Mouse (Mus musculus): ENCODE measurements around the gene Enox1. TPM values are rescaled to one million over a fixed set of nuclear protein-coding genes. Genes with fewer than 3 reads are reported as not detected.
"Not testable (repeated sequence)": the region's sequence is repeated elsewhere in the genome, so short reads cannot be mapped to it uniquely, and the experiment has no call there.

The Enox1 gene
- polyA plus RNA-seq, 1 experiment: not detected

DNA sequence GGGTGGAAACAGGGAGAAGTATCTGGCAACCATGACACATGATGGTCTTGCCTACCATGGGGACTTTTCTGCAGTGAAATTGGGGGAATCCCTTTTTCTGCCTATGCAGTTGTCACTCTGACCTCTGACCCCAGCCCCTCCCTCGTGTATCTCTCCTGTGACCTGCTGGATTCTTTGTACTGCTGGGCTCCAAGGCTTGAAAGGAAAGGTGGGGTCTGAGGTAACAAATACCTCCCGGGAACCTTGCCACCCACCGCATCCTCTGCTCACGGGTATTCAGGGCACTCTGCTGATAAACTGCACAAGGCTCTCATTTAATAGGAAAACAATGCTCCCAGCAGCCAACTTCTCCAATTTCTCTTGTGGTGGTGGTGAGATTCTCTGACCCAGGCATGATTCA, 361.5 kb downstream of the Enox1 start:
- TF ChIP-seq TAL1 (IDR thresholded peaks at IDR 0.05; ENCODE audit: low read length): no peak
- TF ChIP-seq GATA1 (IDR thresholded peaks at IDR 0.05; ENCODE audit: low read length): no peak
- Histone ChIP-seq H3K27me3 (ENCODE audit: control insufficient read depth) (no peaks in the 10 kb centered on the region), H3K4me1 (ENCODE audit: control insufficient read depth) (no peaks in the 10 kb centered on the region), H3K4me3 (replicated peaks) (no peak overlapping the region), H3K9me3 (ENCODE audit: control insufficient read depth, low read length) (peaks cover 6% of the 10 kb centered on the region; the same call in 1 of the 2 replicates), H3K36me3 (ENCODE audit: control insufficient read depth) (no peaks in the 10 kb centered on the region)

DNA sequence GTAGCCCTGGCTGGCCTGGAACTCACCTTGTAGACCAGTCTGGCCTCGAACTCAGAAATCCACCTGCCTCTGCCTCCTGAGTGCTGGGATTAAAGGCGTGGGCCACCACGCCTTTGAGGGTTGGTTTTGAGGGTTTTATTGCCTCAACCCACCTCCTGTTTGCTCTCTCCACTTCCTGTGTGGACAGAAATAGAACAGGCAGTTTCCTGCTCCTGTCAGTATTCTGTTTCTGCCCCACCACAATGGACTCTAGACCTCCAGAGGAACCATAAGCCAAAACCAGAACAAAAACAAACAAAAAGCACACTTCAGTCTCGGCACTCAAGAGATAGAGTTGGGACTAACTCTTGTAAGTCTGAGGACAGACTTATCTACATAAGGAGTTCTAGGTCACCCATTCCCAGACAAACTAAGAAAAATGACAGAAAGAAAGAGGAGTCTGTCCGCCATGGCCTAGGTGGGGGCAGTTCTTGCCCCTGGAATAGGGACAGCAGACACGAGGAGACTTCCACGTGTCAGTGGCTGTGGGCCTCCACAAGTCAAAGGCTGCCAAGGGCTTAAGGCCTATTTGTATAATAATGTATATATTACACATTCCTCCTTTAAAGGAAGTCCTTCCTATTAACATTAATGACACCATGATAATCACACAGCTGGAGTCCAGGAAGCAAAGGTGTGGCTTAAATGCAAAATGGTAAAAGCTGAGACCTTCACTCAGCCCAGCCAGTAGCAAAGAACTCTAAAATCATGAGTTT, 362.6 kb downstream of the Enox1 start:
- Histone ChIP-seq H3K27me3 (ENCODE audit: control insufficient read depth) (no peaks in the 10 kb centered on the region), H3K36me3 (ENCODE audit: control insufficient read depth) (no peaks in the 10 kb centered on the region), H3K4me1 (ENCODE audit: control insufficient read depth) (no peaks in the 10 kb centered on the region), H3K4me3 (replicated peaks) (no peak overlapping the region), H3K9me3 (ENCODE audit: control insufficient read depth, low read length) (peaks cover 4% of the 10 kb centered on the region; the same call in 1 of the 2 replicates)
- TF ChIP-seq GATA1 (IDR thresholded peaks at IDR 0.05; ENCODE audit: low read length) (no peak), TAL1 (IDR thresholded peaks at IDR 0.05; ENCODE audit: low read length) (no peak)

DNA sequence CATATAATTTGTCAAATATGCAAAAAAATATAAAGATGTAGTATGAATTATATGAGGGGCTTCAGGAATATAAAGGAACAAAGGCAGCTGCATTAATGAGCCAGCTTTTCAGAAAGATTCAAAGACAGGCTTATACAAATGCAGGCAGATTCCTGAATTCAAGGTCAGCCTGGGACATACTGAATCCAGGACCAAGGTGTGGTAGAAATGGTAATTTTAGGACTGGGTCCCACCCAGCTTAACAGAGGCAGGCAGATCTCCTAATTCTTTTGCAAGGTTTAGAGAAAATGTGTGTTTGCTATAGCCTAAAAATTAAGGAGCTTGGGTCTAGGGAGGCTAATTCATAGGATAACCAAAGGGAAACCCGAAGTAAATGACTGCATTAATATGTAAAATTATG, 363.1 kb downstream of the Enox1 start:
- H3K4me1 ChIP-seq (ENCODE audit: control insufficient read depth): no peaks in the 10 kb centered on the region
- no peak for TF ChIP-seq GATA1 (IDR thresholded peaks at IDR 0.05; ENCODE audit: low read length)
- TF ChIP-seq TAL1 (IDR thresholded peaks at IDR 0.05; ENCODE audit: low read length): no peak
- no peak overlapping the region for H3K4me3 ChIP-seq (replicated peaks)
- no peaks in the 10 kb centered on the region; the same call in 1 of the 2 replicates for H3K9me3 ChIP-seq (ENCODE audit: control insufficient read depth, low read length)
- H3K27me3 ChIP-seq (ENCODE audit: control insufficient read depth): no peaks in the 10 kb centered on the region
- no peaks in the 10 kb centered on the region for H3K36me3 ChIP-seq (ENCODE audit: control insufficient read depth)

DNA sequence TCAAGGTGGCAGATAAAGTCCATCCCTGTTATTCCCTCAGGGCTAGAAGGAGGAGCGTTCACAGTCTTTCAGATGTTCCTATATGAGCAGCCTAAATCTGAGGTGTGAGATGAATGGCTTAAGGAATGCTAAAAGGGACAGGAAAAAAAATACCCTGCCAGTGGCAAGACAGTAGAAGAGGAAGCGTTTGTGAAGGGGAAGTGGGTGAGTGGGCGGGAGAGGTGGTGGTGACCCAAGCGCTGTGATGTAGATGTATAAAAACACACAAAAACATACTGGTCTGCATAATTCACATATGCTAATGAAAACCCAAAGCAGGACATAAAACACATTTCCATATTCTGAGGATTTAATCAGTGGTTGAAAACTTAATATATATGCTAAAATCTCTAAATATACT, 367.7 kb downstream of the Enox1 start:
- no peaks in the 10 kb centered on the region; the same call in 1 of the 2 replicates for H3K9me3 ChIP-seq (ENCODE audit: control insufficient read depth, low read length)
- no peak for TF ChIP-seq TAL1 (IDR thresholded peaks at IDR 0.05; ENCODE audit: low read length)
- TF ChIP-seq GATA1 (IDR thresholded peaks at IDR 0.05; ENCODE audit: low read length): no peak
- no peaks in the 10 kb centered on the region for H3K4me1 ChIP-seq (ENCODE audit: control insufficient read depth)
- no peaks in the 10 kb centered on the region for H3K27me3 ChIP-seq (ENCODE audit: control insufficient read depth)
- H3K36me3 ChIP-seq (ENCODE audit: control insufficient read depth): no peaks in the 10 kb centered on the region
- no peak overlapping the region for H3K4me3 ChIP-seq (replicated peaks)

DNA sequence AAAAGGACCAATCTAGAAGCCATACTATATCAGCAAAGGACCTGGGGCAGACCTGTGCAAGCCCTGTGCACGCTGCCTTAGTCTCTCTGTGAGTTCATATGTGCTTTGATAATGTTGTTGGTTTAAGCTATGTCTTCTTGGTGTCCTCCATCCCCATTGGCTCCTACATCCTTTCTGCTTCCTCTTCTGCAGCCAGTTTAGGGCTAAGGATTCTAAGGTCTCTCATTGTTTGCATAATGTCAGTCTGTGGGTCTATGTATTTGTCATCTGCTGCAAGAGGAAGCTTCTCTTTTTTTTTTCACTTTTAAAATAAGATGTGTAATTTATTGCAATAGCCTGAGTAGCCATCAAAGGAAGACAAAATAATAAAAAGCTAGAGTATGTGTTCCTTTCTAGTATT, 369.7 kb downstream of the Enox1 start:
- H3K4me3 ChIP-seq (replicated peaks): no peak overlapping the region
- H3K4me1 ChIP-seq (ENCODE audit: control insufficient read depth): no peaks in the 10 kb centered on the region
- H3K9me3 ChIP-seq (ENCODE audit: control insufficient read depth, low read length): no peaks in the 10 kb centered on the region
- no peaks in the 10 kb centered on the region for H3K36me3 ChIP-seq (ENCODE audit: control insufficient read depth)
- H3K27me3 ChIP-seq (ENCODE audit: control insufficient read depth): no peaks in the 10 kb centered on the region
- TF ChIP-seq GATA1 (IDR thresholded peaks at IDR 0.05; ENCODE audit: low read length): no peak
- no peak for TF ChIP-seq TAL1 (IDR thresholded peaks at IDR 0.05; ENCODE audit: low read length)

DNA sequence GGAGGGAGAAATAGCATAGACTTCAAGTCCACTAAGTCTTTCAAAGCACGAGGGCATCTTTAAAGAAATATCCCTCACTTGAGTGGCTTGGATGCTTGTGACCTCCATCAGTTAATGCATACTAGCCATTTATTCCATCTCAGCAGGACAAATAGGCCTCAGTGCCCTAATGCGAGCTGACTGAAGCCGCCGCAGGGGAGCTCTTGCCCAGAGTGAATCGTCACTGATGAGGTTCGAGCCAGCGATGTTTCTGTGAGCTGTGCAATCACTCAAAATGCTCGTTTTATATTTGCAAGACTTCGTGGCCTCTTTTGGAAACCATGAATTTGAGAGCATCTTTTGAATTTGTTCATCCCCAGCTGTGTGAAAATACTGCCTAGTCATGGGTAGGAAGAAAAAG, 372.6 kb downstream of the Enox1 start:
- TF ChIP-seq GATA1 (IDR thresholded peaks at IDR 0.05; ENCODE audit: low read length) (no peak), TAL1 (IDR thresholded peaks at IDR 0.05; ENCODE audit: low read length) (no peak)
- H3K27me3 ChIP-seq (ENCODE audit: control insufficient read depth): no peaks in the 10 kb centered on the region
- no peaks in the 10 kb centered on the region for H3K9me3 ChIP-seq (ENCODE audit: control insufficient read depth, low read length)
- H3K36me3 ChIP-seq (ENCODE audit: control insufficient read depth): no peaks in the 10 kb centered on the region
- H3K4me3 ChIP-seq (replicated peaks): no peak overlapping the region
- H3K4me1 ChIP-seq (ENCODE audit: control insufficient read depth): no peaks in the 10 kb centered on the region

DNA sequence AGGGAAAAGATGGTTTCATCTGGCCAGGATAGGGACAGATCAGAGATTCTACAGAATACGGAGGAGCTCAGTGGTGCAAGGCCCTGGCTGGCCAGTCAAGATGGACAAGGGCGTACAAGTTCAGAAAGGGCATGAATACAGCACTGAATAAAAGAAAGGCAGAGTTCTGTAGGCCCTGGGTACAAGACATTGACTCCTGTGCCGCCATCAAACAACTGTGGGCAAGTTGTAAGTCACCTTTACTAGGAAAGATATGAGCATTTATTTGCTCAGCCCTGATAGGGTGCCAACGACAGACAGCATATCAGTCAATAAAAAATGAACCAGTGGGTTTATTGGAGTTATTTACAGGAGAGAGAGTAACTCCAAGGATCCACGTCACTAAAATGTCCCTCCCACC, 373.1 kb downstream of the Enox1 start:
- Histone ChIP-seq H3K9me3 (ENCODE audit: control insufficient read depth, low read length) (no peaks in the 10 kb centered on the region), H3K4me1 (ENCODE audit: control insufficient read depth) (no peaks in the 10 kb centered on the region), H3K36me3 (ENCODE audit: control insufficient read depth) (no peaks in the 10 kb centered on the region), H3K27me3 (ENCODE audit: control insufficient read depth) (no peaks in the 10 kb centered on the region), H3K4me3 (replicated peaks) (no peak overlapping the region)
- TF ChIP-seq TAL1 (IDR thresholded peaks at IDR 0.05; ENCODE audit: low read length) (no peak), GATA1 (IDR thresholded peaks at IDR 0.05; ENCODE audit: low read length) (no peak)

DNA sequence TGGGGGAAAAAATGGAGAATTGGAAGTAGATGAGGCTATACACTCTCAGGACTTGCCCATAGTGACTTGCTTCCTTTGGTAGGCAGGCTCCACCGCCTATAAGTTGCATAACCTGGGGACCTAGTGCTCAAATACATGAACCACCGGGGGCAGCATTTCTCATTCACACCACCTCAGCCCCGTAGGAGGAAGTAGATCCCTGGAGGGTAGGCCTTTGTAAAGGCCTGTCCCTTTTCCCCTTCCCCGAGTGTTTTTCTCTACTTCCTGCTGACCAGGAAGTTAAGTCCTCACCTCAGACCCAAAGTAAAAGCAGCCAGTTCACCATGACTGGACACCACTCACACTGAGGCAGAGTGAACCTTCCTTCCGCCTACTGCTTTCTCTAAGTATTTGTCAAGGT, 377.1 kb downstream of the Enox1 start:
- no peak overlapping the region for H3K4me3 ChIP-seq (replicated peaks)
- H3K27me3 ChIP-seq (ENCODE audit: control insufficient read depth): no peaks in the 10 kb centered on the region
- TF ChIP-seq GATA1 (IDR thresholded peaks at IDR 0.05; ENCODE audit: low read length) (no peak), TAL1 (IDR thresholded peaks at IDR 0.05; ENCODE audit: low read length) (no peak)
- H3K36me3 ChIP-seq (ENCODE audit: control insufficient read depth): no peaks in the 10 kb centered on the region
- no peaks in the 10 kb centered on the region for H3K4me1 ChIP-seq (ENCODE audit: control insufficient read depth)
- H3K9me3 ChIP-seq (ENCODE audit: control insufficient read depth, low read length): no peaks in the 10 kb centered on the region

DNA sequence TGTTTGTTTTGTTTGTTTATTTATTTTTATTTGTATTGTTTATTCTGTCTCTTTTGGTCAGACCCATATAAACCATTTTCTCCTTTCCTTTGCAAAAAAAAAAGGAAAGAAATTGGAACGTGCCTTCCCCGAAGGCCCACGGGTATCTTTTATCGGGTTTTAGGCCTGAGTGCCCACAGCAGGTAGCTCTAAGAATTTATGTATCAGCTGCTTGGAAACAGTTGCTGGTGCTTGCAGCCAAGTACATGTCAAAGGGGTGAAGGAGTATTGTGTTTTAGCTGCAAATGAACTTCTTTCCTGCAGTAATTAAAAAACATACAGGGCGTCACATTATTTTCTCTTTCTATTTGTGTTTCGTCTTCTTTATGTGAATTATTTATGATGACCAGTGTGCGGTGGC, 377.6 kb downstream of the Enox1 start:
- H3K4me1 ChIP-seq (ENCODE audit: control insufficient read depth): no peaks in the 10 kb centered on the region
- no peaks in the 10 kb centered on the region for H3K36me3 ChIP-seq (ENCODE audit: control insufficient read depth)
- H3K4me3 ChIP-seq (replicated peaks): no peak overlapping the region
- no peaks in the 10 kb centered on the region for H3K27me3 ChIP-seq (ENCODE audit: control insufficient read depth)
- H3K9me3 ChIP-seq (ENCODE audit: control insufficient read depth, low read length): no peaks in the 10 kb centered on the region
- TF ChIP-seq TAL1 (IDR thresholded peaks at IDR 0.05; ENCODE audit: low read length) (no peak), GATA1 (IDR thresholded peaks at IDR 0.05; ENCODE audit: low read length) (no peak)

DNA sequence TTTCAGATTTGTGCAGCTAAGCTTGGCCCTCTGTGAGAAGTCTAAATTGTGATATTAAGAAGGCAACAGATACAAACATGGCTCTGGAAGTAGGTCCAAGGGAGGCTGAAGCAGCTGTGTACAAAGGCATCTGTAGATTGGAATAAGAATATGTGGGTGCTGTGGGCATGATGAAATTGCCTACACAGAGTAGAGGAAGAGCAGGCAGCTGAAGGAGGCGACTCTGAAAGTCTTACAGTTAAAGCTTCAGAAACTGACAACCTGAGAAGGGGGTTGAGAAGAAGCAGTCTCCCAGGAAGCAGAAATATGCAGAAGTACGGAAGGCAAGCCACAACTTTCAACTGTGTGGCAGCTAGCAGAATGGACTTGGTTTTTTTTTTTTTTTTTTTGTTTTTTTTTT, 380.0 kb downstream of the Enox1 start:
- peaks cover 6% of the 10 kb centered on the region for H3K36me3 ChIP-seq (ENCODE audit: control insufficient read depth)

DNA sequence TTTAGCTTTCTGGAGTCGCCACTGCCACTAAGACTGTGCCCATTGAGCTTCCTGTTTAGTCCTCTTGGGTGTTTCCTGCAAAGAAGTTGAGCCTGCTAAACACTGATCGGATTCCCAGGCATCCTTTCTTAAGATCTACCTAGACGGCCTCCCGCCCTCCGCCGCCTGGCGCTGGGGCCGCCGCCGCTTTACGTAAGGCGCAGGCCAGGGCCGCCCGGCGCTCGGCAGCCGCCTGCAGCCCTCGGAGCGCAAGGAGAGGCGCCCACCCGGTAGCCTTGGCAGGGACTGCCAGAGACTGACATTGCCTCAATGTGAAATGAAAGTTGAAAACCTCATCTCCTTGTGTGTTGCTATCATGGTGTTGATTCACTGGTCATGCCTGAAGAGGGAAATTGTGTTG, 383.0 kb downstream of the Enox1 start:
- not testable (repeated sequence) for H3K36me3 ChIP-seq (ENCODE audit: control insufficient read depth); H3K9me3 ChIP-seq (ENCODE audit: control insufficient read depth, low read length); H3K4me3 ChIP-seq (replicated peaks); H3K27me3 ChIP-seq (ENCODE audit: control insufficient read depth); H3K4me1 ChIP-seq (ENCODE audit: control insufficient read depth)

More for the DNA sequence above, 380.0 kb downstream of the Enox1 start:
- no peaks in the 10 kb centered on the region for H3K4me1 ChIP-seq (ENCODE audit: control insufficient read depth)
- H3K9me3 ChIP-seq (ENCODE audit: control insufficient read depth, low read length): no peaks in the 10 kb centered on the region
- H3K27me3 ChIP-seq (ENCODE audit: control insufficient read depth): no peaks in the 10 kb centered on the region
- TF ChIP-seq TAL1 (IDR thresholded peaks at IDR 0.05; ENCODE audit: low read length) (no peak), GATA1 (IDR thresholded peaks at IDR 0.05; ENCODE audit: low read length) (no peak)
- no peak overlapping the region for H3K4me3 ChIP-seq (replicated peaks)
